Mouse (Mus musculus) lung, embryonic 15.5 days (tissue): Measurements from ENCODE around the gene Arhgef7. TPM values are rescaled to one million over a fixed set of nuclear protein-coding genes. Genes with fewer than 3 reads are reported as not detected.
"Not testable (repeated sequence)": the region's sequence is repeated elsewhere in the genome, so short reads cannot be mapped to it uniquely, and the experiment has no call there.

Source experiments
- ATAC-seq: fragments of 200-750 bp; cut with Nextera tagmentation; 2 replicates; pipeline ENCODE4 v1.8.0; 2017; ENCODE audit warnings: moderate number of reproducible peaks, borderline replicate concordance; ENCODE audit not compliant: low FRiP score, low TSS enrichment; ENCODE audit errors: extremely low read depth
- H3K27ac ChIP-seq: fragments of 300-500 bp; sonication (generic); 2 replicates; pipeline ENCODE4 v1.5.1; 2015; ENCODE audit warnings: moderate library complexity, mild to moderate bottlenecking, inconsistent platforms
- H3K27me3 ChIP-seq: fragments of 300-500 bp; sonication (generic); 2 replicates; pipeline ENCODE4 v1.6.1; 2015; ENCODE audit warnings: inconsistent platforms
- H3K36me3 ChIP-seq: fragments of 300-500 bp; sonication (generic); 2 replicates; pipeline ENCODE4 v1.6.1; 2015; ENCODE audit warnings: inconsistent platforms
- H3K4me1 ChIP-seq: fragments of 300-500 bp; sonication (generic); 2 replicates; pipeline ENCODE4 v1.6.1; 2015; ENCODE audit warnings: inconsistent platforms
- H3K4me2 ChIP-seq: fragments of 300-500 bp; sonication (generic); 2 replicates; pipeline ENCODE4 v1.6.1; 2015; ENCODE audit warnings: inconsistent platforms, mild to moderate bottlenecking, moderate library complexity
- H3K4me3 ChIP-seq: fragments of 300-500 bp; sonication (generic); 2 replicates; pipeline ENCODE4 v1.5.1; 2015; ENCODE audit warnings: mild to moderate bottlenecking, inconsistent platforms
- H3K9ac ChIP-seq: fragments of 300-500 bp; sonication (generic); 2 replicates; pipeline ENCODE4 v1.6.1; 2015; ENCODE audit warnings: inconsistent platforms
- H3K9me3 ChIP-seq: fragments of 300-500 bp; sonication (generic); 2 replicates; pipeline ENCODE4 v1.6.1; 2016; ENCODE audit warnings: inconsistent platforms
- WGBS: fragments of 180-500 bp; shearing (Covaris S2); methylation state at CpG from one replicate; pipeline ENCODE4 v1.1.7; 2015; 5-methylcytosine and 5-hydroxymethylcytosine counted together
- polyA plus RNA-seq: library from polyadenylated mRNA; unstranded; fragments of >200 nt; fragmentation: Nextera tagmentation; extraction: Ambion mirVana; gene quantifications from 2 replicates; pipeline ENCODE4 v1.2.1, GENCODE M21; 2015

Gene Arhgef7
- polyA plus RNA-seq, 1 experiment from 2014 or later: 39.0 TPM

- Histone ChIP-seq H3K4me1 (no peaks in the 10 kb centered on the region), H3K4me2 (no peak overlapping the region), H3K27me3 (no peaks in the 10 kb centered on the region), H3K9me3 (no peaks in the 10 kb centered on the region), H3K4me3 (no peak overlapping the region), H3K9ac (no peak overlapping the region), H3K36me3 (no peaks in the 10 kb centered on the region), H3K27ac (no peak overlapping the region)
- no peak for ATAC-seq
Measured at GRCm38 (mm10) chr8:11867832-11868231, 140.3 kb downstream of the Arhgef7 start.

- not testable (repeated sequence) for ATAC-seq, H3K9ac ChIP-seq, H3K9me3 ChIP-seq, H3K4me2 ChIP-seq, H3K4me3 ChIP-seq, H3K4me1 ChIP-seq, H3K27me3 ChIP-seq, H3K36me3 ChIP-seq, H3K27ac ChIP-seq
- WGBS: 90% methylated on average over 6 of the region's 6 CpGs
Measured at GRCm38 (mm10) chr8:11874227-11874626, 146.7 kb downstream of the Arhgef7 start.

GRCm38 (mm10) chr8:11884646-11885045, 157.1 kb downstream of the Arhgef7 start:
- Histone ChIP-seq H3K4me2 (no peak overlapping the region), H3K4me3 (no peak overlapping the region), H3K36me3 (no peaks in the 10 kb centered on the region), H3K4me1 (no peaks in the 10 kb centered on the region), H3K9ac (no peak overlapping the region), H3K27me3 (no peaks in the 10 kb centered on the region), H3K9me3 (no peaks in the 10 kb centered on the region), H3K27ac (no peak overlapping the region)
- 88% methylated on average over 3 of the region's 3 CpGs for WGBS
- ATAC-seq: no peak

Other genes with a start within 250 kb of the Arhgef7 start
- gene Rab20, start 249.0 kb upstream of the Arhgef7 start, polyA plus RNA-seq: 13.2 and 14.7 TPM in 2 replicates
- gene Naxd, start 230.2 kb upstream of the Arhgef7 start, polyA plus RNA-seq: 141 and 157 TPM in 2 replicates
- gene Cars2, start 176.9 kb upstream of the Arhgef7 start, polyA plus RNA-seq: 23.5 and 24.3 TPM in 2 replicates
- gene Ing1, start 172.2 kb upstream of the Arhgef7 start, polyA plus RNA-seq: 47.4 and 48.1 TPM in 2 replicates
- gene Ankrd10, start 92.0 kb upstream of the Arhgef7 start, polyA plus RNA-seq: 71.4 and 82.5 TPM in 2 replicates
- not detected in 2 replicates for gene 1700016D06Rik, start 26.7 kb upstream of the Arhgef7 start, polyA plus RNA-seq
- gene Tex29, start 112.8 kb downstream of the Arhgef7 start, polyA plus RNA-seq: not detected in 2 replicates